Mouse (Mus musculus): ENCODE results near the gene 2310039H08Rik. TPM values are rescaled to one million over a fixed set of nuclear protein-coding genes. Genes with fewer than 3 reads are reported as not detected.
A peak's percentile ranks its signal among the peaks of the same experiment; 100 is the strongest.

The 2310039H08Rik gene
- polyA plus RNA-seq, 1 experiment from 2014 or later = 53.6 TPM

DNA sequence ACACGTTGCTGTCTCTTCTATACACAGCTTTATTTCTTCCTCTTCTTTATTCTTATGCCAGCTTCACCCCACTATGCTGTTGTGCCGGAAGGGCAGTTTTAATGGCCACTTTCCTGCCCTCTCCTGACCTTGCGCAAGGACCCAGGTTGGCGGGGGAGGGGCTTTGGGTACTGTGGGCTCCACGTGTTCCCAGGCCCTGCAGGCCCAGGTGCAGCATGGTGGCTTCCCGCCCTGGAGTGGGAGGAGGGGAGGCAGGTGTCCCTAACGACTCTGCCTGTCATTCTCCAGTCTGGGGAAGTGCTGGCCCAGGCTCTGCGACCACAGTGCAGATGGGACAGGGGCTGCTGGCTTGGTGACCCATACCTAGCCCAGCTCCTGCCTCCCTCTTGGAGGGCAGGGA is 4.6 kb upstream of the 2310039H08Rik start:
- 58% methylated on average over 8 of the region's 8 CpGs for WGBS
- no peaks in the 10 kb centered on the region for H3K36me3 ChIP-seq
- peaks cover 7% of the 10 kb centered on the region for H3K4me1 ChIP-seq (replicated peaks)

DNA sequence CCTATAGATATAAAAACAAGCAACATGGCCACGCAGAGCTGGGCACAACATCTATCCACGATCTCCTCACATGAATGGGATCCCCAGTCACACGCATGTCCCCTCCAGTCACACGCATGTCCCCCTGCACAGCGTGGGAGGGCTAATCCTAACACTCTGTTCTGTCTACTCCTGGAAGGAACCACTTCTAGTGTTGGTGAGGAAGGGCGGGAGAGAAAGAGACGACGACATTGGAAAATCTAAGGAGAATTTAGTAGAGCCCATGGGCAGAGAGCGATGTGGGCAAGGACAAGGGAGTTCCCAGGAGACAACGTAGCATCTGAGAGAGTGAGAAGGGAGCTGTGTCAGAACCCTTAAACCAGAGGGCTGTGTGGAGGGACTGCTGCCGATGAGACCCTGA is 1.9 kb upstream of the 2310039H08Rik start:
- WGBS = 92% methylated on average over 11 of the region's 11 CpGs
- Histone ChIP-seq H3K27ac (replicated peaks) (no peak overlapping the region), H3K27me3 (no peaks in the 10 kb centered on the region), H3K4me1 (replicated peaks) (peaks cover 20% of the 10 kb centered on the region), H3K4me3 (no peak overlapping the region), H3K36me3 (peaks cover 12% of the 10 kb centered on the region), H3K9me3 (no peaks in the 10 kb centered on the region), H3K9ac (no peak overlapping the region), H3K4me2 (no peak overlapping the region)
- no peak for ATAC-seq (ENCODE audit: low FRiP score, low read depth)

More for the DNA sequence above, 4.6 kb upstream of the 2310039H08Rik start:
- Histone ChIP-seq H3K27ac (replicated peaks) (no peak overlapping the region), H3K27me3 (no peaks in the 10 kb centered on the region), H3K9me3 (no peaks in the 10 kb centered on the region), H3K9ac (no peak overlapping the region), H3K4me2 (no peak overlapping the region), H3K4me3 (no peak overlapping the region)
- ATAC-seq (ENCODE audit: low FRiP score, low read depth) = no peak

DNA sequence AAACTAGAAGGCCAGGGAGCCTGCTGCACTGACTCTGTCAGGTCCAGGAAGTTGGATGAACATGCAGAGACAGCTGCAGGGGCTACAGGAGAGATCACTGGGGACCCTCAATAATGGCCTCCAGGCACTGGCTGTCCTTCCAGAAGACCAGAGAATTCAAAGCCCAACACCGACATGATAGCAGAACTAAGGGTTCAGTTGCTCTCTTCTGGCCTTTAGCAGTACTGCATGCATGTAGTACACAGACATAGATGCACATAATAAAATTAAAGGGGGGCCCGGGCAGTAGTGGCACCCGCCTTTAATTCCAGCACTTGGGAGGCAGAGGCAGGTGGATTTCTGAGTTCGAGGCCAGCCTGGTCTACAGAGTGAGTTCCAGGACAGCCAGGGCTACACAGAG is 1.4 kb upstream of the 2310039H08Rik start:
- H3K4me3 ChIP-seq = no peak overlapping the region
- no peak overlapping the region for H3K27ac ChIP-seq (replicated peaks)
- peaks cover 20% of the 10 kb centered on the region for H3K4me1 ChIP-seq (replicated peaks)
- no peak overlapping the region for H3K9ac ChIP-seq
- no peaks in the 10 kb centered on the region for H3K9me3 ChIP-seq
- no peaks in the 10 kb centered on the region for H3K27me3 ChIP-seq
- WGBS = 84% methylated on average over 4 of the region's 4 CpGs
- no peak for ATAC-seq (ENCODE audit: low FRiP score, low read depth)
- H3K36me3 ChIP-seq = peaks cover 17% of the 10 kb centered on the region
- H3K4me2 ChIP-seq = no peak overlapping the region

DNA sequence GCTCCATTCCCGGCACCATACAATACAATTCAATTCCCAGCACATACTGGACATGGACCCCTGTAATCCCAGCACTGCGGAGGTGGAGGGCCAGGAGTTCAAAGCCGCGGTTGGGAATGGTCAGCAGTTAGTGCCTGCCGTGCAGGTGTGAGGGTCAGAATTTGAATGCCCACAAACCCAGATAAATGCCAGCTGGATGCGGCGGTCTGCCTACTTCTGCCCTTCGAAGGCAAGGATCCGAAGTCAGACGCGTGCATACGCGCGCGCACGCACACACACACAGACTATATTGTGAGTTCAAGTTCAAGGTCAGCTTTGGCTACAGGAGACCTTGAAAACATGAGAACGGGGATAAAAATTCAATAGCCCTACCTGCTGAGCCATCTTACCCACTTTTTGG is 819 bp upstream of the 2310039H08Rik start:
- peak overlapping the region; percentile 91 for H3K4me3 ChIP-seq
- WGBS = 58% methylated on average over 17 of the region's 17 CpGs
- H3K36me3 ChIP-seq = peaks cover 23% of the 10 kb centered on the region
- H3K9ac ChIP-seq = peak overlapping the region; percentile 81
- H3K4me1 ChIP-seq (replicated peaks) = peaks cover 20% of the 10 kb centered on the region
- peak overlapping the region; percentile 92 for H3K4me2 ChIP-seq
- ATAC-seq (ENCODE audit: low FRiP score, low read depth) = no peak
- no peaks in the 10 kb centered on the region for H3K27me3 ChIP-seq
- H3K27ac ChIP-seq (replicated peaks) = peak overlapping the region; percentile 83
- H3K9me3 ChIP-seq = no peaks in the 10 kb centered on the region

DNA sequence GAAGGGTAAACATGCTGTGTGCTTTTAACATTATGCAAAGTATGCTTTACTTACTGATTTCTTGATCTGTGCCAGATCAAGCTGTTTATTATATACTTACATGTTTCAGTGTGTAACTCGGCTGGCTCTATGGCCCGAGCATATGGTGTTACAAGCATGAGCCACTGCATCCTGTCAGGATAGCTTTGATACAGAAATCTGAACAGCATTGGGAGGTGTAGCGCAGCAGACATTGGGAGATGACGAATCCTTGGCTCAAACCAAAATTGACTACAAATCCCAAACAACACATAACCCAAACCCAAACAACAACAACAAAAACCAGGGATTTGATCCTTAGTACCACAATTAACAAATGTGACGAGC is 414 bp upstream of the 2310039H08Rik start:
- Histone ChIP-seq H3K4me3 (peak overlapping the region; percentile 91), H3K4me1 (replicated peaks) (peaks cover 20% of the 10 kb centered on the region), H3K27ac (replicated peaks) (peak overlapping the region; percentile 83), H3K36me3 (peaks cover 27% of the 10 kb centered on the region), H3K27me3 (no peaks in the 10 kb centered on the region), H3K4me2 (peak overlapping the region; percentile 92), H3K9me3 (no peaks in the 10 kb centered on the region), H3K9ac (peak overlapping the region; percentile 81)
- 11% methylated on average over 5 of the region's 5 CpGs for WGBS
- ATAC-seq (ENCODE audit: low FRiP score, low read depth) = peak; percentile 51

DNA sequence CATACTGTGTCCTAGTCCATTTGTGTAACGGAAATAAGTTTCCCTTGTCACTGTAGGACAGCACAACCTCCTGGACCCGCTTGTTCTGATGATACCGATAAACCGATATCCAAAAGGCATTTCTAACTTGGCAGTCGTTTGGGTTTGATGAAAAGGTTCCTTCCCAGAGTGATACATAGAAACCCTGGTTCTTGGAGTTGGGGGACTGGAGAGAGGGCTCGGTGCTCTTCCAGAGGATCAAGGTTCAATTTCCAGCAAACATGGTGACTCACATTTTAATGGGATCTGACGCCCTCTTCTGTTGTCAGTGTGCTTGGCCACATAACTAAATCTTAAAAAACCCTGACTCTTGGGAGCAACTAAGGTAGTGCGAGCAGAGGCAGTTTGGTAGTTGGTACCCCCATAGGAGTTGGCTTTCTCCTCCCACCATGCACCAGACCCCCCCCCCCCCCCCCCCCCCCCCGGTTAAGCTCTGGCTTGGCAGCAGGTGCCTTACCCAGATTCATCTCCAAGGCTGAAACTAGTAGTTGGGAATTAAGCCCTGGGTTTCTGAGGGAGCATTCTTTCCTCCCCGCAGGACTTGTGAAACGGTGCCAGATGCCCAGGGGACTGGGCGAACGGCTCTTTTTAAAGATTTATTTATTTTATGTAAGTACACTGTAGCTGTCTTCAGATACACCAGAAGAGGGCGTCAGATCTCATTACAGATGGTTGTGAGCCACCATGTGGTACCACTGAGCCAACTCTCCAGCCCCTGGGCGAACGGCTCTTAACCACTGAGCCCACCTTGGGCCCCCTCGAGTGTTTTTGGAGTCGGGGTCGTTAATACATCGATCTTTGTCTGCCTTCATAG is 1.1 kb downstream of the 2310039H08Rik start:
- Histone ChIP-seq H3K9me3 (no peaks in the 10 kb centered on the region), H3K4me2 (peak overlapping the region; percentile 92), H3K36me3 (peaks cover 42% of the 10 kb centered on the region), H3K27me3 (no peaks in the 10 kb centered on the region), H3K9ac (peak overlapping the region; percentile 81), H3K4me3 (peak overlapping the region; percentile 91), H3K4me1 (replicated peaks) (peaks cover 20% of the 10 kb centered on the region), H3K27ac (replicated peaks) (peak overlapping the region; percentile 83)
- 8% methylated on average over 19 of the region's 20 CpGs for WGBS
- ATAC-seq (ENCODE audit: low FRiP score, low read depth) = no peak

DNA sequence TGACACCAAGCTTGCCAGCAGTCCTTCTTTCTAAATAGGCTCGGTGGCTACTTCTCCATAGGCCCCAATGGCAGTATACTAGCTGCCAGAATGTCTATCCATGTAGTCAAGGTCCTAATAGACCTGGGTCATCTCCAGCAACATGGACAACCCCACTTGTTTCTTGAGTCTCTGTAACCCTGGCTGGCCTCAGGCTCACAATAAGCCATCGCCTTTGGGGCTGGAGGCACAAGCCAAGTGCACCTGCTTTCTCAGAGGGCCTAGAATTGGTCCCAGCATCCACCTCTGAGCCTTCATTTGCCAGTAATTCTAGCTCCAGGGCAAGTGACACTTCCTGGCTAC is 1.7 kb downstream of the 2310039H08Rik start:
- Histone ChIP-seq H3K4me3 (no peak overlapping the region), H3K4me1 (replicated peaks) (peaks cover 20% of the 10 kb centered on the region), H3K9me3 (no peaks in the 10 kb centered on the region), H3K36me3 (peaks cover 48% of the 10 kb centered on the region), H3K27me3 (no peaks in the 10 kb centered on the region), H3K4me2 (peak overlapping the region; percentile 92), H3K9ac (no peak overlapping the region), H3K27ac (replicated peaks) (no peak overlapping the region)
- ATAC-seq (ENCODE audit: low FRiP score, low read depth) = no peak
- 48% methylated on average over 2 of the region's 2 CpGs for WGBS

DNA sequence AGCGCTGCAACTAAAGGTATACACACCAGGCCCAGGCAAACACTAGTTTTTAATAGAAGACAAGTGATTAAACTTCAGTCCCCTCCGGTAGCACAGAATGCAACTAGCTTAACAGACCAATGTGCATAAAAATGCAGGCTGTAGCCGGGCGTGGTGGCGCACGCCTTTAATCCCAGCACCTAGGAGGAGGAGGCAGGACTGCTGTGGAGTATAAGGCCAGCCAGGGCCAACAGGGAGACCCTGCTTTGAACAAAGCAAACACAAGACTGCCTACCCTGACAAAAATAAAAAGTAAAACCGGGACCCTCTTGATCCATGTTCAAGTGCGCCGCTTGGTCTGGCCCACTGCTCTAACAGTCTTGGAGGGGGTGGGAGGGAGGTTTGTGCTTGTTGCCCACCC is 2.6 kb downstream of the 2310039H08Rik start:
- Histone ChIP-seq H3K27me3 (no peaks in the 10 kb centered on the region), H3K27ac (replicated peaks) (no peak overlapping the region), H3K36me3 (peaks cover 56% of the 10 kb centered on the region), H3K4me2 (no peak overlapping the region), H3K9ac (no peak overlapping the region), H3K9me3 (no peaks in the 10 kb centered on the region), H3K4me3 (no peak overlapping the region), H3K4me1 (replicated peaks) (peaks cover 20% of the 10 kb centered on the region)
- WGBS = 96% methylated on average over 9 of the region's 9 CpGs
- ATAC-seq (ENCODE audit: low FRiP score, low read depth) = no peak

DNA sequence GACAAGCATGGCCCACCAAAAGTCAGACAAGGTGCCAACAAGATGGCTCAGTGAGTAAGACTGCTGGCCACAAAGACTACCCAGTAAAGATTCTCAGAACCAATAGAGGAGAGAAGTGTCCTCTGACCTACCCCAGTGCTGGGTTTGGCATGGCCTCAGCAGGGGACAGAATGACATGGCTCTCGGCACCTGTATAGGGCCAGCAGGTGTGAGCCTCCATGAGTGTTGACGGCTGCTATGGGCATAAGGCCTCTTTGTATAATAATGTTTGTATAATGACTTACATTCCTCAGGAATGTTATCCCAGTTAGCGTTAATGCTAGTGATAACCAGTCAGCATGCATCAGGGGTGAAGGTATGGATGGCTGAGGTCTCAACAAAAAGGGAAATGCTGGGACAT is 3.7 kb downstream of the 2310039H08Rik start:
- H3K9me3 ChIP-seq = no peaks in the 10 kb centered on the region
- no peak overlapping the region for H3K4me3 ChIP-seq
- peaks cover 64% of the 10 kb centered on the region for H3K36me3 ChIP-seq
- H3K4me1 ChIP-seq (replicated peaks) = peaks cover 27% of the 10 kb centered on the region
- WGBS = 87% methylated on average over 3 of the region's 3 CpGs
- no peak overlapping the region for H3K4me2 ChIP-seq
- H3K27me3 ChIP-seq = no peaks in the 10 kb centered on the region
- no peak overlapping the region for H3K9ac ChIP-seq
- H3K27ac ChIP-seq (replicated peaks) = no peak overlapping the region
- ATAC-seq (ENCODE audit: low FRiP score, low read depth) = no peak

DNA sequence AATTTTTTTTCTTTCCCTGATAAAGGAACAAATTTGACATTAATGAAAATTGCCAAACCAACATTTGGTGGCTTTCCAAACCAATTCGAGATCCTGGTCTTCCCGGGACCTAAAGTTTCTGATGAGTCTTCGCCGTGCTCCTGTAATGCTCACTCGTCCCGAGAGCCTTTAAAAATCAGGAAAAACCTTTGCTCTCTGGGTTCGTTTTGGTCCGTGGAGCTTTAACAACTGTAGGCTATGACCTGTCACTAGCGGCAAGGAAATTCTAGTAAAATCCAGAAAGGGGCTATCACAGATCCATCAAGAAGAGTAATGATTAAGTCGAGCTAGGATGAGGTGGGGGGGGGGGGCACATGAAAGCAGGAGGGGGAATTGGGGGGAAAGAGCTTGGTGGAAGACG is 9.4 kb downstream of the 2310039H08Rik start:
- Histone ChIP-seq H3K9me3 (no peaks in the 10 kb centered on the region), H3K4me2 (peak overlapping the region; percentile 73), H3K4me3 (peak overlapping the region; percentile 59), H3K27ac (replicated peaks) (peak overlapping the region; percentile 82), H3K27me3 (no peaks in the 10 kb centered on the region), H3K9ac (peak overlapping the region; percentile 76), H3K36me3 (peaks cover 38% of the 10 kb centered on the region), H3K4me1 (replicated peaks) (peaks cover 15% of the 10 kb centered on the region)
- WGBS = 4% methylated on average over 11 of the region's 11 CpGs
- ATAC-seq (ENCODE audit: low FRiP score, low read depth) = no peak

DNA sequence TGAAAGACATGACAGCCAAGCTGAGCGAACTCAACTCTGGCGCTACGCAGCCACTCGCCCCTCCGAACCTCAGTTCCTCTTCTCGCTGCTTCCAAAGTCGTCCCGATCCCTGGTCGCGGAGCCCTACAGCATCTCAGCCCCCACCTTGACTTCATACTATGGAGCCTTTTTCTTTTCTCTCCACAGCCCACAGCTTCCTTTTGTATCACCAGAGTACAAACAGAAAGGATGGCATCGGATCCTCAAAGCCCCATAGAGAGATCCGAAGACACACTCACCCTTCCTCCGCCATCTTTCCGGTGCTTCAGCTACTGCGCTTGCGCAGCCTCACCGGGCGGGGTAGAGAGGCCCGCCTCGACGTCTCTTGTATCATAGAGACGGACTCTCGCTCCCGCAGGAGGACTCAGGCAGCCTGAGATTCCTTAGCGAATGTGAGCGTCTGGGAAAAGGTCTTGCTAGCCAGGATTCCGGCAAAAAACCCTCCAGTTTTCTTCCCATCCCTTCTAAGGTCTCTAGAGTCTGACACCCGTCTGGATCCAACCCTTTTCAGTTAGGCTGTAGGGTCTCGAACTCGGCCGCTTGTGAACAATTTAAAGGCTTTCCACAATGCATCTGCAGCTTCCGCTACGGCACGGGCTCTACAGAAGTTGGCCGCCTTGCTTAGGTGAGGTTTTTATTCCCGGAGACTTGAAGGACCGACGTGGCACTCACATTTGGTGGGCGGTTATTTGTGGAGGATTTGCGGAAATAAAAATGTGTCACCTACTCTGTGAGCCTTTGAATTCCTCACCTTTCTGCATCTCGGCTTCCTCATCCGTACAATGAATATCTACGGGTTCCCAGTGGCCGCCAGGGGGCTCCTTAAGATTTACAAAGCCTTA is 10.1 kb downstream of the 2310039H08Rik start, which contains the start of gene Rpl7l1:
Rpl7l1 (minus strand) TSS at position 332 of the 881 bp plus-strand sequence.
- Histone ChIP-seq H3K27me3 (no peaks in the 10 kb centered on the region), H3K36me3 (peaks cover 31% of the 10 kb centered on the region), H3K4me2 (peak within 1 kb of the TSS; percentile 73), H3K9ac (peak within 1 kb of the TSS; percentile 76), H3K4me3 (peak within 1 kb of the TSS; percentile 59), H3K27ac (replicated peaks) (peak within 1 kb of the TSS; percentile 82), H3K4me1 (replicated peaks) (peaks cover 15% of the 10 kb centered on the region), H3K9me3 (no peaks in the 10 kb centered on the region)
- ATAC-seq (ENCODE audit: low FRiP score, low read depth) = peak; percentile 95
- WGBS = under 1% methylated on average over 44 of the region's 44 CpGs

DNA sequence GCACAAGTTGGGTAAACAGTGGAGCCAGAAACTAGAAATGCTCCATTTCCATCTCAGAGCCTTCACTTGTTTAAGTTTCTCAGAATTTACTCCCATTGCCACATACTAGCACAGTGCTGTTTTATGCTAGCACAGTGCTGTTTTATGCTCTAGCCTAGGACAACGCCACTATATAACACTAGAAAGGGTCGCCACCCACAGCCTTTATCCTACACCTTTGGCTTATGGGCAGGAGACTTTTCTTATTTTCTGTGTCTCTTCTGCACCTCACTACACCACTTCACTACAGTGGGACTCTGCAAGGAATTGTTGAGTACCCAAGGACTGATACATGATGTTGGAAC is 10.8 kb downstream of the 2310039H08Rik start:
- Histone ChIP-seq H3K9ac (no peak overlapping the region), H3K4me1 (replicated peaks) (peaks cover 15% of the 10 kb centered on the region)

More for the DNA sequence above, 10.8 kb downstream of the 2310039H08Rik start:
- peak overlapping the region; percentile 73 for H3K4me2 ChIP-seq
- H3K9me3 ChIP-seq = no peaks in the 10 kb centered on the region
- 85% methylated on average over 2 of the region's 2 CpGs for WGBS
- peak overlapping the region; percentile 82 for H3K27ac ChIP-seq (replicated peaks)
- peak; percentile 55 for ATAC-seq (ENCODE audit: low FRiP score, low read depth)
- H3K36me3 ChIP-seq = peaks cover 25% of the 10 kb centered on the region
- no peaks in the 10 kb centered on the region for H3K27me3 ChIP-seq
- peak overlapping the region; percentile 59 for H3K4me3 ChIP-seq
